Mouse (Mus musculus) adipocyte (in vitro differentiated cells): ENCODE data around the gene Agap1.

Source experiments
- DNase-seq: peaks from one replicate; pipeline ENCODE4 v3.0.0-alpha.2; 2016; ENCODE audit warnings: low spot score

The Agap1 gene

GRCm38 (mm10) chr1:89902236-89902635 is 447.6 kb downstream of the Agap1 start:
- DNase-seq, result no peak

- no peak for DNase-seq
These were observed 448.0 kb downstream of the Agap1 start for GRCm38 (mm10) chr1:89902641-89903040.

- DNase-seq, result no peak
These were observed 455.2 kb downstream of the Agap1 start for GRCm38 (mm10) chr1:89909796-89910195.

GRCm38 (mm10) chr1:89912392-89912791 is 457.8 kb downstream of the Agap1 start:
- DNase-seq, result no peak

GRCm38 (mm10) chr1:89913611-89914010 is 459.0 kb downstream of the Agap1 start:
- DNase-seq, result no peak

- DNase-seq, result no peak
These were observed 463.5 kb downstream of the Agap1 start for GRCm38 (mm10) chr1:89918111-89918510.

GRCm38 (mm10) chr1:89919206-89919605 is 464.6 kb downstream of the Agap1 start:
- DNase-seq, result no peak

- no peak for DNase-seq
These were observed 467.2 kb downstream of the Agap1 start for GRCm38 (mm10) chr1:89921806-89922205.

- DNase-seq, result no peak
These were observed 467.7 kb downstream of the Agap1 start for GRCm38 (mm10) chr1:89922282-89922681.

- DNase-seq, result no peak
These were observed 468.5 kb downstream of the Agap1 start for GRCm38 (mm10) chr1:89922883-89923641.

- DNase-seq, result no peak
These were observed 469.0 kb downstream of the Agap1 start for GRCm38 (mm10) chr1:89923642-89924020.

- no peak for DNase-seq
These were observed 471.0 kb downstream of the Agap1 start for GRCm38 (mm10) chr1:89925501-89926190.

- DNase-seq, result no peak
These were observed 472.0 kb downstream of the Agap1 start for GRCm38 (mm10) chr1:89926583-89927060.

GRCm38 (mm10) chr1:89927061-89927661 is 472.6 kb downstream of the Agap1 start:
- no peak for DNase-seq

GRCm38 (mm10) chr1:89928676-89929075 is 474.1 kb downstream of the Agap1 start:
- DNase-seq, result no peak

- no peak for DNase-seq
These were observed 474.6 kb downstream of the Agap1 start for GRCm38 (mm10) chr1:89929181-89929580.

GRCm38 (mm10) chr1:89929721-89930505 is 475.3 kb downstream of the Agap1 start:
- no peak for DNase-seq

GRCm38 (mm10) chr1:89930551-89930950 is 475.9 kb downstream of the Agap1 start:
- no peak for DNase-seq

GRCm38 (mm10) chr1:89931120-89931519 is 476.5 kb downstream of the Agap1 start, which contains the start of gene Gbx2:
Gene Gbx2 (minus strand): TSS chr1:89931179.
- DNase-seq, result no peak

- no peak for DNase-seq
These were observed 477.4 kb downstream of the Agap1 start for GRCm38 (mm10) chr1:89932021-89932423.

- no peak for DNase-seq
These were observed 478.0 kb downstream of the Agap1 start for GRCm38 (mm10) chr1:89932616-89933015.

- DNase-seq, result no peak
These were observed 478.4 kb downstream of the Agap1 start for GRCm38 (mm10) chr1:89933028-89933427.
